Mouse (Mus musculus) spleen, adult 2 months (tissue): ENCODE measurements around the gene Nr4a3.

Experiments used
- CTCF ChIP-seq: fragments of 200-500 bp; IDR thresholded peaks from 2 replicates; pipeline ENCODE4 v1.5.1; 2011; ENCODE audit warnings: mild to moderate bottlenecking, inconsistent platforms; ENCODE audit not compliant: insufficient read depth, insufficient read length, insufficient replicate concordance; ENCODE audit errors: extremely low read depth
- POLR2A ChIP-seq: fragments of 200-500 bp; IDR thresholded peaks from 2 replicates; pipeline ENCODE4 v1.6.1; 2011; ENCODE audit warnings: low read depth, low read length, inconsistent platforms

DNA sequence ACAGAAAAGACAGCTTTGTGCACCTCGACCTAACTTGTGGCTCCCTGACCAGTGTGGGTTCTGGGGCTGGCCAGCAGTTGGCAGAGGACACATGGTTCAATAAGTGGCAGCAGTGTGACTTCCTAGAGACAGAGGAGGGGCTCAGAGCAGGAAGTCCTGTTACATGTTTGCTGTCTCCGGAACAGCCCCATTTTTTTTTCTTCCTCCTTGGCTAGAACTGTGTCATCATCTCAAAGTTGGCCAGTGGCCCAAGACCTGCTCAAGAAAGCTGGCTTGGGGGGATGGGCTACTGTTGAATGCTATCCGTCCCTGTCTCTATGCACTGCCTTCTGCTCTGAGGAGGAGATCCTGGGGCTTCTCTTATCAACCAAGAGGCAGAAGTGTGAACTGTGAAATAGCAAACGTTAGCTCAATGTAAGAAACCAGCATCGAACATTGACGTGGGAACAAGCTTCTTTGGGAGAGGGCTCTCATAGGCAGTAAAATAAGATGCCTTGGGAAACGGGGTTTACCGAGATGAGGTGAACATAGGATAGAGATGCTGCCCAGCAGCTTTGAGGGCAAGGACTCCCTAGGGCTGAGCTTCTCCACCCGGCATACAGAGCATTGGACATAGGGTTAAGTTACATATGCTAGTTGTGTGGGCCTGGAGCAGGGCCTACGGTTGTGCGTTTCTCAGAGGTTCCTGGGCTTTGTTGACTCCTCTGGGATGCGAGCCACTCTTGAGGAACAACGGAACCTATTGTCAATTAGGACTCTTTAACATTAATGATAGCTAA lies 31.9 kb downstream of the Nr4a3 start:
- TF ChIP-seq CTCF (no peak), POLR2A (no peak)
